Mouse (Mus musculus) liver, embryonic 18 days (tissue): ENCODE data around the gene 1700049E17Rik2. TPM values are rescaled to one million over a fixed set of nuclear protein-coding genes. Genes with fewer than 3 reads are reported as not detected.

Source experiments
- polyA plus RNA-seq: library from polyadenylated mRNA; depleted of rRNA; stranded (reverse); fragments of >200 nt; gene quantifications from 2 replicates; pipeline ENCODE4 v1.2.3, GENCODE M21; 2012; rRNA removed

The 1700049E17Rik2 gene
- polyA plus RNA-seq: not detected in 2 replicates

DNA sequence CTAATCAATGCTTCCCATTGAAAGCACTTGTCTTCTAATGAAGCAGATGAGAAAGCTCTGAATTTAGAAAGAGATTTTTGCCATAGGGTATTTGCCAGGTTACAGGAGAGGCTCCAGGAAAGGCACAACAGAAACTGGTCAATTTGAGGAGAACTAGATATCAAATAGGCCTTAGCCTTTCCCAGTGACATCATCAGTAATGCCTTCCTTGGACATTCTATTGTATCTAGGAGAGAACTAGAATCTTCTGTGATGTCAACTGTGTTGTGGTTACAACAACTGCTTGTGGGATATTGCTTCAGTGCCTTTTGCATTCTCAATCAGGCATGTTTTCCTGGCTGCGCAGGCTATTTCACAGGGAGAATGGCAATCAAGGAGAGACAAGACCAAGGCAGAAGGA, at the start of gene 1700049E17Rik2:
1700049E17Rik2 (plus strand) TSS at position 301 of the 400 bp plus-strand sequence.

DNA sequence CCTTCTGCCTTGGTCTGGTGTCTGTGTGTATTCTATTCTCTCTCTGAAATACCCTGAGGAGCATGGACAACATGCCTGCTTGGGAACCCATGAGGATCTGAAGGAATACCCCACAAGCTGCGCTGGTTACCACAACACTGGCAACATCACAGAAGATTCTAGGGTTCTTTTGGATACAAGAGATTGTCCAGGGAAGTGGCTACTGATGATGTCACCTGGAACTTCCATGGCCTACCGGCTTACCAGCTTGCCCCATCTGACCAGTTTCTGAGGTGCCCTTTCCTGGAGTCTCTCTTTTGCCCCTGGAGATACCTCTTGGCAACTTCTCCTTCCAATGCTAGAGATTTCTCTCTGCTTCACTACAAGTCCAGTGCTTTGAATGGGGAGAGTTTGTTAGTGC, 17.5 kb upstream of the 1700049E17Rik2 start, which contains the start of gene Gm7970:
Gm7970 (minus strand) TSS at position 101 of the 400 bp plus-strand sequence.

DNA sequence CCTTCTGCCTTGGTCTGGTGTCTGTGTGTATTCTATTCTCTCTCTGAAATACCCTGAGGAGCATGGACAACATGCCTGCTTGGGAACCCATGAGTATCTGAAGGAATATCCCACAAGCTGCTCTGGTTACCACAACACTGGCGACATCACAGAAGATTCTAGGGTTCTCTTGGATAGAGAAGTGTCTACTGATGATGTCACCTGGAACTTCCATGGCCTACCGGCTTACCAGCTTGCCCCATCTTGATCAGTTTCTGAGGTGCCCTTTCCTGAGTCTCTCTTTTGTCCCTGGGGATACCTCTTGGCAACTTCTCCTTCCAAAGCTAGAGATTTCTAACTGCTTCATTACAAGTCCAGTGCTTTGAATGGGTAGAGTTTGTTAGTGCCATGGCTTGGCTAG, 51.5 kb downstream of the 1700049E17Rik2 start, which contains the start of gene Gm3072:
Gm3072 (minus strand) TSS at position 101 of the 400 bp plus-strand sequence.

Other genes starting within 250 kb of the 1700049E17Rik2 start
- gene Gm5798, start 224.6 kb upstream of the 1700049E17Rik2 start, polyA plus RNA-seq: not detected in 2 replicates
- gene Gm7945, start 186.8 kb upstream of the 1700049E17Rik2 start, polyA plus RNA-seq: not detected in 2 replicates
- gene Gm6482, start 164.9 kb upstream of the 1700049E17Rik2 start, polyA plus RNA-seq: not detected in 2 replicates
- not detected in 2 replicates for gene Gm7954, start 119.7 kb upstream of the 1700049E17Rik2 start, polyA plus RNA-seq
- not detected in 2 replicates for gene Gm3486, start 83.7 kb upstream of the 1700049E17Rik2 start, polyA plus RNA-seq
- not detected in 2 replicates for gene Gm7970, start 17.6 kb upstream of the 1700049E17Rik2 start, polyA plus RNA-seq
- not detected in 2 replicates for gene Gm3072, start 51.4 kb downstream of the 1700049E17Rik2 start, polyA plus RNA-seq
- gene Gm3676, start 73.3 kb downstream of the 1700049E17Rik2 start, polyA plus RNA-seq: not detected in 2 replicates
- gene Gm8068, start 128.7 kb downstream of the 1700049E17Rik2 start, polyA plus RNA-seq: not detected in 2 replicates
- gene Gm7929, start 177.4 kb downstream of the 1700049E17Rik2 start, polyA plus RNA-seq: not detected in 2 replicates
- not detected in 2 replicates for gene Gm47189, start 199.2 kb downstream of the 1700049E17Rik2 start, polyA plus RNA-seq